15 mouse cellular contexts compared by ENCODE assay signal in genomic region chr2:74032177-74033021, GRCm38 (mm10).
"Had no signal": no experiment of that assay in that cellular context is flagged by ENCODE, and none has a peak within 500 bp of the region (broad histone marks: within the 10 kb centered on the region; RNA-seq: fewer than 3 reads in every experiment).

No protein-coding gene starts in this region.

- H3K27ac ChIP-seq: layer of hippocampus, adult 2 months; limb, embryonic 15.5 days; liver, embryonic 14.5 days; midbrain, embryonic 10.5 days; midbrain, embryonic 15.5 days; neural tube, embryonic 13.5 days had no signal

- H3K9ac ChIP-seq: limb, embryonic 15.5 days; liver, embryonic 14.5 days; midbrain, embryonic 15.5 days; neural tube, embryonic 13.5 days had no signal

- H3K27me3 ChIP-seq: limb, embryonic 15.5 days; midbrain, embryonic 15.5 days; neural tube, embryonic 13.5 days had no signal

- ATAC-seq: hindbrain, embryonic 16.5 days; inflammation-experienced regulatory T-cells, adult 6 months; midbrain, embryonic 15.5 days had no signal

- DNase-seq: kidney, adult 8-10 months; kidney, postnatal 4 days; retina, postnatal 1 day; right cerebral cortex, postnatal 4 days; spleen, adult 18-20 months; thymus, adult 18-20 months; thymus, postnatal 14 days had no signal

- H3K4me2 ChIP-seq: limb, embryonic 15.5 days; midbrain, embryonic 15.5 days; neural tube, embryonic 13.5 days had no signal

- H3K9me3 ChIP-seq: limb, embryonic 15.5 days; midbrain, embryonic 10.5 days; midbrain, embryonic 15.5 days; neural tube, embryonic 13.5 days had no signal

- H3K36me3 ChIP-seq: limb, embryonic 15.5 days; midbrain, embryonic 10.5 days; midbrain, embryonic 15.5 days; neural tube, embryonic 13.5 days had no signal

- H3K4me3 ChIP-seq: layer of hippocampus, adult 2 months; limb, embryonic 15.5 days; midbrain, embryonic 10.5 days; midbrain, embryonic 15.5 days; neural tube, embryonic 13.5 days had no signal
